Mouse (Mus musculus) neutrophil, adult 5-6 weeks (primary cell): Measurements from ENCODE around the gene Fgl2. TPM values are rescaled to one million over a fixed set of nuclear protein-coding genes. Genes with fewer than 3 reads are reported as not detected.

Experiments used
- ATAC-seq: fragments of 151-379, 151-347 bp; 2 replicates; pipeline ENCODE4 v1.8.0; 2017; ENCODE audit warnings: mild to moderate bottlenecking, moderate TSS enrichment; ENCODE audit not compliant: insufficient number of reproducible peaks, poor library complexity, low FRiP score, severe bottlenecking; ENCODE audit errors: extremely low read depth
- total RNA-seq: library from RNA; stranded (forward); fragments of 200-1000 nt; gene quantifications from 2 replicates; pipeline ENCODE4 v1.2.3, GENCODE M21; 2017

Gene Fgl2
- total RNA-seq, 1 experiment from 2014 or later, result 731 TPM

- ATAC-seq, result no peak
Measured at GRCm38 (mm10) chr5:21426666-21427065, 54.2 kb downstream of the Fgl2 start.

Other genes with a start within 250 kb of the Fgl2 start
- gene Gsap, start 186.4 kb upstream of the Fgl2 start, total RNA-seq, result 72.9 and 74.7 TPM in 2 replicates
- 15.7 and 17.1 TPM in 2 replicates for gene Ccdc146, start 52.0 kb downstream of the Fgl2 start, total RNA-seq
- 7.6 and 8.8 TPM in 2 replicates for gene Fam185a, start 52.3 kb downstream of the Fgl2 start, total RNA-seq
- gene Lrrc17, start 170.9 kb downstream of the Fgl2 start, total RNA-seq, result not detected in 2 replicates